Mouse (Mus musculus) CD4-positive, CD25-positive, alpha-beta regulatory T cell, adult 4 months (primary cell): Measurements from ENCODE around the gene Reep1. TPM values are rescaled to one million over a fixed set of nuclear protein-coding genes. Genes with fewer than 3 reads are reported as not detected.
A peak's percentile ranks its signal among the peaks of the same experiment; 100 is the strongest.

Experiments
- ATAC-seq: one replicate; pipeline ENCODE4 v1.8.0; 2017
- polyA plus RNA-seq, 2 experiments: library from polyadenylated mRNA; unstranded; fragments of 100-300 nt; shearing (Covaris generic); gene quantifications; one replicate each; pipeline ENCODE4 v1.2.1; 2017

The Reep1 gene
- 1 to 10 TPM in 1 of 2 experiments, under 1 TPM in 1; 0.74 to 1.8 TPM for polyA plus RNA-seq

DNA sequence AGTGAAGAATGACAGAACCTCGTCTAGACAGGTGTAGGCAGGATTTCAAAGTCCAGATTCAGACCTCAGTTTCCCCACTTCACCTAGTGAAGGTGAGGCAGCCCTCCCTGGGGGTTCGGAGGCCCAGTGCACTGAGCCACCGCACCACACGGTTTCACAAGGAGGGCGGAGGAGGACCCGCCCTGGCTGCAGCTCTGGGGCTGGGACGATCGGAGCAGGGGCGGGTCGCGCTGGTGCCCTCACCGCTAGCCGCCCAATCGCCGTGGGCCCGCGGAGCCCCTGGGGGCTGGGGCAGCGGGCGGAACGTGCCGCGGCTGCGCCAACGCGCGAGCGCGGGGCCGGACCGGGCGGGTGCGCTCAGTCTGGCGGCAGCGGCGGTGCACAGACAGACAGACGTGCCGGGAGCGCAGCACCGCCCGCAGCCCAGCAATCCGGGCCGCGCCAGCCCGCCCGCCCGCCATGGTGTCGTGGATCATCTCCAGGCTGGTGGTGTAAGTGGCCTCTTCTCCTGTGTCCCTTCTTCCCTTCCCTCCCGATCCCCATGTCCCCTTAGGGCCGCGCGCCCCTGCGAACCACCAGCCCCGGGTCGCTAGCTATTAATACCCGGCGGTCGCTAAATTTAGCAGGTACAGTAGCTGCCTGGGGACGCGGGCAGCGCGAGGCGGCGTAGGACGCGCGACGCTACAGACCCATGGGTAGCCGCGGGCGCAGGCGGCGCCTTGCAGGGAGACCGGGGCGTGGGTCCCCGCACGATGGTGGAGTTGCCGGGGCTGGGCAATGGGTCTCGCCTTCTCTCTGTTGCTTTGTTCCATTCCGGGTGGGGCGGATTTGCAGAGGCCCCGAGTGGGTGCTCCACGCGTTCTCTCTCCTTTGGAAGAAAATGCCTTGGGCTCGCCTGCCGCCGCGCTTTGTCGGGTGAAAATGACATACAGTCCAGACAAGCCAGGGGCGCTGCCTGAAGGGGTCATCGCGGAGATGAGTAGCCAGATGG, at the start of gene Reep1:
TSS of gene Reep1 (plus strand) at position 51 of the 991 bp plus-strand sequence.
- ATAC-seq = no peak

DNA sequence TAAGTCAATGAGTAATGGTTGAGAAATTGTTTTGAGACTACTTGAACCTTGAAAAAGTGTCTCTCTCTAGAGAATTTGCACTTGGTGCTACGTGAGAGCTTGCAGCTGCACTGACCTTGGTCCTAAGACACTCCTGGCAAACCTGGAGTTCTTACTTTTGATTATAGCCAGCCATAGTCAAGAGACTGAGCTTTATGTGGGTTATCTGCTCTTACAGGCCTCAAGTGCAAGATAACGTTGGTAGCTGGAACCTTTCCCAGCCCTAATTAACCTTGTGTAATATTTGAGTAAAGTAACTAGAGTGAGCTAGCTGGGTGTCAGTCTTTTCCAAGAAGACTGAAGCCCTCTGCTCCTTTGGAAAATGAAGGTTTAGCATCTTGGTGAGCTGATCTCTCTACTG, 49.1 kb upstream of the Reep1 start:
- ATAC-seq = no peak

DNA sequence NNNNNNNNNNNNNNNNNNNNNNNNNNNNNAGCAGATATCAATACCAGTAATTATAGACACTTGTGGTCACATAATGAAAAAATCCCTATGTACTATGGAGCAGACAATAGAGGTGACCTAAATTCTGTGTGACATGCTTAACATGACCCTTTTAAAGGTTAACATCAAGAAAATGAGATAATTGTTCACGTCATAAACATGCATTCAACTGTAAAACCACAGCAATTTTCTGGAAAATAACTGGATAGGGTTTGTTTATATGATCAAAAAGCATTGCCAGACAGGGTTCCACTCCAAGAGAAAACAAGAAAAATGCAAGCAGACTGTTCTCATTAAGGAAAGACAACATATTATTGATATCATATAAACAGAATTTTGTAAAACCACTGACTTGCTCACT, 42.9 kb upstream of the Reep1 start:
- ATAC-seq = no peak

DNA sequence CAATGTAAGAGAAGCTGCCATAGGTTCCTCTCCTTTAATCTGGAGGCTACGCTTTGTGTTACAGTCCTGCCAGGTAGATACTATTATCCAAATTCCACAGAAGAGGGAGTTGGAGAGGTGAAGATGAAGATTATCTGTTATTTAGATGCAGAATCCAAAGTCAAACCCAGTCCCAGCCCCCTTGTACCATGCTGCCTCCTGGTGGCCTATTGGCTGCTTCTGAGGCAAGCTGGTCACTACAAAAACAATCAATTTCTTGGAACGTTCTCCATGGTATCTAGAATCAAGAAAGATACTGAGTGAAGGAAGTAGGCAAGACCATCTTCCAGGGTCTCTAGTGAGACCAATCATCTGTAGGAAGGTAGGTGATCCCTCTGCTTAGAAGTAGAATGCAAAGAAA, 34.2 kb upstream of the Reep1 start:
- no peak for ATAC-seq

DNA sequence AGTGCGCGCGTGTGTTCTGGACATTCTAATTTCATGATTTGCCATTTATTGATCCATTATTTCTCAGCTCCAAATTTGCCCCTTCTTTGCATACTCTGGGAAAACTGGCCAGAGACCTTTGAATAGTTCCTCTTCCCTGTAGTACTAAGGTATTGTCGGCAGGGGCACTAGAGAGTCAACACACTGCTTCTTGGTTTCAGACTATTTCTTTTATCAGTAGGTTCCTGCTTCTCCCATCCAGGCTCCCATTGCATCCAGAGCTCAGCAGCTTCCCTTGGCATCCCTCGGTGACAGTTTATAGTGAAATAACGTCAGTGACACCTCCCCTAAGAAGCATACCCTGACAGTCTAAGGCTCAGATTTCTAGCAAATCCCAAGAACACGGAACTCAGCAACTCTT, 28.5 kb upstream of the Reep1 start:
- ATAC-seq = no peak

DNA sequence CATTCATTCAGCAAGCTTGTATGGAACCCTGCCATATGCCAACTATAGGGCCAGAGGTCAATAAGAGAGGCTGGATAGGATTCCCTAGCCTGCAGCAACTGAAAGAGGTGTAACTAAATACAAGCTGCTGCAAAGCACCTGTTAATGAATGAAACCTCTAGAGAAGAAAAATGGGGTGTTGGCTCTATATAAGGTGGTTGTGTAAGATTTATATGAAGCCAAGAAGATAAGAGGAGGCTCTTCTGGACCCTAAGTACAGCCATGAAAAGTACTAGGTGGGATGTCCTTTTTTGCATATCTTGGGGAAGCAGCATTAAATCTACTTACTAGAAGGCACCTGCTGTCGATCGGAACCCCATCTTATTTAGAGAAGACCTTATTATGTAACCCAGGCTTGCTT, 12.2 kb upstream of the Reep1 start:
- no peak for ATAC-seq

DNA sequence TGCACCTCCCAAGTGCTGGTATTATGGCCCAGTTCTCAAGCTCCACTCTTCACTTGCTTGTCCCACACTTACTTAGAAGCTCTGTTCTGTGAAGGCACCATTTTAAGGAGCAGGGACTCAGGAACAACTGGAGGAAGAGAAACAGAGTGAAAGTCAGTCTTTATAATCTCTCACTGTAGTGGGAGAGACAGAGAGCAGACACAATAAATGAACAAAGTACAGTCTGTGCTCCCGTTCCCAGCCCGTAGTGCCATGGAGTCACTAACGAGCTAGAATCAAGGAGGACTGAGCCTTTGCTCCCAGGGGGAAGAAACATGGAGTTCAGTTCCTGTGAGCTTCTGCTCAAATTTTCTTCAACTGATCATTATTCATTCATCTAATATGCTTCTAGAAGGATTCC, 11.8 kb upstream of the Reep1 start:
- no peak for ATAC-seq

DNA sequence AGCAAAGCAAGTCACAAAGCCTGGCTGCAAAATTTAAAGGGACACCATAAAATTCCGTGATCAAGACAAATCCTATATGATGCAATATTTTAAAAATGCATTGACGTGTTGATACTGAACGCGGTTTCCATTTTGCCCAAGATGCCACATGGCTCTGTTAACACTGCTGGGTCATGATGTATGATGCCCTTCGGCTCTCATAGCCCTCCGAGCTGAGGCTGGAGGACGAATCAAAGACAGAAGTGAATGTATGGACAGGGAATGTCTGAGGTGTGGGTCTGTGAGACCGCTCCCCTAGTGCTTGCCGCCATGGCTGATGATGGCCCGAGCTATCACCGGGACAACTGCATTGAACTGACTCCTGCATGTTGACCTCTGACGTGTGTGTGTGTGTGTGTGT, 490 bp upstream of the Reep1 start:
- no peak for ATAC-seq

DNA sequence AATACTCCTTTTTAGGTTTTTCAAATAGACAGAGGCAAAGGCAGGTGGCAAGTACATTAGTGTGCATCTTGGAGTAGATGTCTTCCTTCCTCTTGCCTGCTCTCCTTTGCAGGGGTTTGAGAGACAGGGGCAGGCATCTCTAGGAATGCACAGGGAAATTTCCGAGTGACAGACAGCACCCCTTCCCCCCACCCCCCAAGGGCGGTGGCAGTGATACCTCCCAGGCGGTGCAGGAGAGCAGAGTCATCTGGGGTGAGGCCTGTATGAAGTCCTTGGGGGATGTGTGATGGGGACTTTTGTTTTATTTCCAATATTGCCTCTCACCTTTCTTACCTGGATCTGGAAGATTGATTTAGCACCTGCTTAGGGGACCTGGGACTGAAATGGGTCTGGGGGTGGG, 1.2 kb downstream of the Reep1 start:
- no peak for ATAC-seq

DNA sequence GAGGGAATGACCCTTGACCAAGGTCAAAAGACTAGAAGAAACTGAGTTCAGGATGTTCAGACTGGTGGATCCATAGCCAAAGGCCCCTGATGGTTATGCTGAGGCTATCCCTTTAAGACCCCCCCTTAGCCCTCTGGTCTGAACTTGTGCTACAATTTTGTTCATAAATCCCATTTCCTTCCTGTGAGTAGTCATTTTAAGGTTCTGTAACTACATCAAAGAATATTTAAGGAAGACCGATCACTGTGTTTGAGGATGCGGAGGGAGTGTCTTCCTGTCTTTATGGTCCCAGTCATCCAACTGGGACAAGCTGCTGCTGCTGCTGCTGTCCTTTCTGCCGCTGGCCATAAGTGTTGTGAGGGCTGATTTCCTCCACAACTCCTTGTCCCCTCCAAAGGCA, 3.0 kb downstream of the Reep1 start:
- no peak for ATAC-seq

DNA sequence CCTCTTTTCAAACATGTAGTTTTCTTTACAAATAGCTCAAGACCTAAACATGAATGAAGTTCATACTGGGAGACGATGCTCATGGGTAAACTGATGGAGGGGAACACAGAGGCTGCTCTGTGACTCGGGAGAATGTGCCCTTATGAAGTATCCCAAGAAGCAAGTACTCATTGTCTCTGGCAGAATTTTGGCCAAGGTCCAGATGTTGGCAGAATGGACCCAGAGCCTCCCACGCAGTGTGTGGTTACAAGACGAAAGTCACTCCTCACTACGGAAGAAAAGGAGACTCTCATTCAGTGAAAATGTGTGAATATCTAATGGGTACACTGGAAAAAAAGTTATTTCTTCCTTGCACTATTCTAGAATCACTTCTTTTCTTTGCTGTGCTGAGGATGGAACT, 3.8 kb downstream of the Reep1 start:
- no peak for ATAC-seq

DNA sequence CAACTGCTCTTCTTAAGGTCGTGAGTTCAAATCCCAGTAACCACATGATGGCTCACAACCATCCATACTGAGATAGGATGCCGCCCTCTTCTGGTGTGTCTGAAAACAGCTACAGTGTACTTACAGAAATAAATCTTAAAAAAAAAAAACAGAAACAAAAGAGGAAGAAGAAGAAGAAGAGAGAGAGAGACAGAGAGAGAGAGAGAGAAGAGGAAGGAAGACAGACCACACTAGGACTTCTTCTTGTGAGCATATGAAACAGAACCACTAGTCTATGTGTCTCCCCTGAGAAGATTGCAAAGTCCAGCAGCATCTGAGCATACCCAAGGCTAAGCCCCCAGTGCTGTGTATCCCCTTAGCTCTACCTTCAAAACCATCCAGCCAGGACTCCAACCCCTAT, 6.2 kb downstream of the Reep1 start:
- ATAC-seq = no peak

DNA sequence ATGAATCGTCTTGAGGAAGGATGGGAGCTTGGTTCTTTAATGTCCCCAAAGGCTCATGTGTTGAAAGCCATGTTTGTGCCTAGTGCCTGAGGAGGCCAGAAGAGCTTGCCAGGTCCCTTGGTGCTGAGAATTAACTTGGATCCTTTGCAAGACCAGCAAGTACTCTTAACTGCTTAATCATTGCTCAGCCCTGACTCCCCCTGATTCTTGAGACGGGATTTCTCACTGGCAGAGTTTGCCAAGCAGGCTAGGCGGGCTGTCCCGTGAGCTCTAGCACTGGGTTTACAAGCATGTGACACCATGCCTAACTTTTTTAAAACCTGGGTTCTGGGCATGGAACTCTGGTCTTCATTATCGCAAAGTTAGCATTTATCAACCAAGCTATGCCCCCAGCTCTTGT, 7.6 kb downstream of the Reep1 start:
- no peak for ATAC-seq

DNA sequence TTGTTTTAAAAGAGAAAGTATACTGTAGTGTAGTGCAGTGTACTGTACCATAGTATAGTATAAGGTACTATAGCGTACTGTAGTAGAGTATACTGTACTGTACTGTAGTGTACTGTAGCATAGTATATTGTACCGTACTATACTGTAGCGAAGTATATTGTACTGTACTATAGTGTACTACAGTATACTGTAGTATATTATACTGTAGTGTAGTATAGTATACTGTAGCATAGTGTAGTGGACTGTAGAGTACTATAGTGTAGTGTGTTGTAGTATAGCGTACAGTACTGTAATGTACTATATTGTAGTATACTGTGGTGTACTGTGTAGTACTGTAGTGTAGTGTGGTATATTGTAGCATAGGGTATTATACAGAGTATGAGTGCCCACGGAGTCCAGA, 9.1 kb downstream of the Reep1 start:
- no peak for ATAC-seq

DNA sequence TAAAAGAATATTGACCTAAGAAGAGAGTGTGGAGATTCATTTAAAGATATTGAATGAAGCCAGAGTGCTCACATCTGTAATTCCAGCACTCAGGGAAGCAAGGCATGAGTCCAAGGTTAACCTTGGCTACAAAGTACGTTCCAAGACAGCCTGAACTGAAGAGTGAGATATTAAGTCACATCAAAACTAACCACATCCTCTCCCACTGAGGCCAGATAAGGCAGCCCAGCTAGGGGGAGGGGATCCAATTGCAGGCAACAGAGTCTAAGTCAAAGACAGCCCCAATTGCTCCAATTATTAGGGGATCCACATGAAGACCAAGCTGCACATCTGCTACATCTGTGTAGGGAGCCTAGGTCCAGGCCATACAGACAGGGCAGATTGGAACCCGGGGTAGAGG, 11.0 kb downstream of the Reep1 start:
- peak; percentile 71 for ATAC-seq

DNA sequence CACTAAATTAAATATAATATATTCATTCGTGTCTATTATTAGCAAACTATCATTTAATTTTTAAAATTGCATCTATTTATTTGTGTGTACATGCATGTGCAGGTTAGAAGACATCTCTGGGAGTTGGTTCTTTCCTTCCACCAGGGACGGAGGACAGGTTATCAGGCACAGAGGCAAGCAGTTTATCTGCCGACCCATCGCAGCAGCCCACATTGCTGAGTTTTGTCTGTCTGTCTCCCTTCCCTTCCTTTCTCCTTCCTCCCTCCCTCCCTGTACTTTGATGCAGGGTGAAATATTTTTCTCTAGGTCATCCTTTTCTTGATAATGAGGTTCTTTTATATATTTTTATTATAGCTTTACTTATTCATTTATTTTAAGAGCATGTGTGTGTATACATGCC, 11.9 kb downstream of the Reep1 start:
- no peak for ATAC-seq

DNA sequence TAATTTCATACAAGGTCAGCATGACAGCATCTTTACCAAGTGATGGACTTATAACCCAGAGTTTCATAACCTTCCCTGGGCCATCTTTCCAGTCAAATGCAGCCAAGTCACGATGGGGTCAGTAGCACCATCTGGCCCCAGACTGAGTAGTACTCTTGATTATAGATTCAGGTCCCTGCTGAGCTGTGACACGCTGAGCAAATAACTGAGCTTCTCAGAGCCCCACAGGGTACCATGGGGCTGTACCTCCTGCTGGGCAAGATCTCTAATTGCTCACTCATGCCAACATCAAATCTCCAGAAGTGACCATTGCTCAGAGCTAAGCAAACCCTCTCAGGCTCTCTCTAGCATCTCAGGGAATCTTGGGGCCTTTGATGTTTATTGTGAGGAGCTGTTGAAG, 15.6 kb downstream of the Reep1 start:
- ATAC-seq = no peak

DNA sequence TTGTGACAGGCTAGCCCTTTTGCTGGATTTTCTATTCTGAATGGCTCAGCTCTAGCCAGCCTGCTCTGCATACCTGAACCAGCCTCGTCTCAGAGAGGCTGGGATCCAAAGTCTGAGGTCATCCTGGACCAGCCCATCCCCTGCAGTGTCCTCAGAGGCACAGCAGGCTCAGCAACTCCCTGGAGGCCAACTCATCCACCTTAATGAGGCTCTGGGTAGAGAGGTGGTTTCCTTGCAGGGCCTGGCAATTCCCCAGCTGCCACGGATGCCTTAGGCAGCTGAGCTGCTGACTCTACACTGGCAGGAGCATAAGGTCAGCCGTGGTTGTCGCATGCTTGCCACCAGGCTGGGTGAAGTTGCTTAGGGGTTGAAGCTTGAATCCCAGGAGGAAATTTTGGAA, 16.2 kb downstream of the Reep1 start:
- ATAC-seq = no peak

DNA sequence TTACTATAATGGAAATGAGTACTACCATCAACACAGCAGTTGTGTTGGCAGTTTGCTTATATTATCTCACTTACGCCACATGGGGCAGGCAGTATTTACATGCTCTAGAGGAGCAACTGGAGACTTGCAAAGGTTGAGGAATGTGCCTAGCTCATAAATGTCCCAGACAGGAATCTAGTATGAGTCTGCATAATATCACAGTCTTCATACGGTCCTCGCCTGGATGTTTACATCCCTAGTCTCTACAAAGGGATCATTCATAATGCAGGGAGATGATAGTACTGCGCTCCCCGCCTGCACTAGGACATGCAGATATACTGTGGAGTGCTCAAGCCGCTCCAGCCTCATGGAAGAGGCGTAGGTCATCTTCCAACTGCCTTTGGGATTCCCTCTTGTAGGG, 19.3 kb downstream of the Reep1 start:
- no peak for ATAC-seq

DNA sequence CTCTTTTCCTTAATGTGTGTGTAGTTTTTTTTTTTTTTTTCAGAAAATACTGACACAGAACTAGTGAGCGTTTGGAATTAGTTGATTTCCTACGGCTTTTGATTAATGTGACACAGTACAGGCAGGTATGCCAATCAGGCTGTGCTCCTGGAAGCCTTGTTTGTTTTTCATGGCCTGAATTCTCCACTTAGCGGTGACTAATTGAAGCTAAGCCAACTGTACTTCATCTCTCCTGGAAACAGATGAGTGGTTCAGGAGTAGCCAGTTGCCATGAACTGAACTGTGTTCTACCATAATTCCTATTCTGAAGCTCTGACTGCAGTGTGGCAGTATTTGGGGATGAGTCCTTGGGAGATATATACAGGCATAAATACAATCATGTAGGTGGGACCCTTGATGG, 20.9 kb downstream of the Reep1 start:
- ATAC-seq = no peak

DNA sequence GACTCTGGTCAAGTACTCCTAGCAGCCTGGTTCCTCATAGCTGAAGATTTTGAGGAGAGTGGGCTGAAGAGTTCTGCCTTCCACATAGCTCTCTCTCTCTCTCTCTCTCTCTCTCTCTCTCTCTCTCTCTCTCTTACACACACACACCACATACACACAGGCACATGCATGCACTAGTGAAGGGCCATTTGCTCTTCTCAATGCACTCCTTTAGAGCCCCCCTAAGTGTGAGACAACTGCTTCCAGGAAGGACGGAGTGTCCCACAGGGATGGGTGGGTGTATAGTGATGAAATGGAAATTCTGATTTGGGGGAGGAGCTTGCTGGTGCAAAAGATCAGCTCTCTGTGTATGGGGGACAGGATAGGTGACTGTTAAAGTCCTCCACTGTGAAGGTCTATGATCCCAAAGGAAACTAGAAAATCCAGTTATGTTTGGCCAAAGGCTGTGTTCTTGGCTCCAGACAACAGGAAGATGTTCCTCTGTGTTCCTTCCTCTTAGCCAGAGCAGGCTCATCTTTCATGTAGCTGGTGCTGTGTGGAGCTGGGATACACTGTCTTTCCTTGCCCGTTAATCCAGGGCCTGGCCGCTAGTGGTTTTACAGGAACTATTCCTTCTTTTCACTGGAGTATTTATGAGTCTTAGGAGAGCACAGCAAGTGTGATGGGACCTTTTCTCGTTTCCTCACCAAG, 27.7 kb downstream of the Reep1 start:
- ATAC-seq = no peak

DNA sequence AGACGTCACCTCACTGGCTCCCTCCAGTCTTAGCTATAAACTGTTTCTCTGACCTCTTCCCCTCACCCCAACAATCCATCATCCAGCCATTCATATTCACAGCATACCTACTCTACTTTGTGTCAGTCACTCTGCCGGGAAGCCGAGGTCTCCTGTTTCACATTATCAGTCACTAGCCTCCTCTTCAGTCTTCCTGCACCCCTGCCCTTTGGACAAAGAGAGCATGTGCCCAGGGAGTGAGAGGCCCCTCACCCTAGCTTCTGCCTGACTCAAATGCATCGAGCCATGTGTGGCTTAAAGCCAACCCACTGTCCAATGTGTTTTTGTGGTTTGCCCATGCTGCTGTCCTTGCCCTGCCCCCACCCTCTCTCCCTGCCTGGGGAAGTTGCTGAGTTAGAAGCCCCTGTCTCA, 28.2 kb downstream of the Reep1 start:
- ATAC-seq = no peak

DNA sequence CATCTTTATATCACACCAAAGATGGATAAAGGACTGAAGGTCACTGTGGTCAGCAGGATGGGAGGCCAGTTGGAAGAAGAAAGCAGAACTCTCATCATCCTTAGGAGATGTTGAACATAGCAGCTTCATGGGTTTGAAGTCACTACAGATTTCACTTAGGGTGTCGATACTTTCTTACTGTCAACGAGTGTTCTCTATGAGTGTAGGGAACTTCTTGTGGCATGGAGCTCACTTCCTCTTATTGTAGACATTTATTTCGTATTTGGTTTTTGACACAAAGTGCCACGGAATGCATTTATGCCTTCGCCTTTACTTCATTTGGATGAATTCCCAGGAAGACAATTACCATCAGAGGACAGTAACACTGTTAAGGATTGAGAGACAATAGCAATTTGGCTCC, 28.7 kb downstream of the Reep1 start:
- ATAC-seq = no peak

DNA sequence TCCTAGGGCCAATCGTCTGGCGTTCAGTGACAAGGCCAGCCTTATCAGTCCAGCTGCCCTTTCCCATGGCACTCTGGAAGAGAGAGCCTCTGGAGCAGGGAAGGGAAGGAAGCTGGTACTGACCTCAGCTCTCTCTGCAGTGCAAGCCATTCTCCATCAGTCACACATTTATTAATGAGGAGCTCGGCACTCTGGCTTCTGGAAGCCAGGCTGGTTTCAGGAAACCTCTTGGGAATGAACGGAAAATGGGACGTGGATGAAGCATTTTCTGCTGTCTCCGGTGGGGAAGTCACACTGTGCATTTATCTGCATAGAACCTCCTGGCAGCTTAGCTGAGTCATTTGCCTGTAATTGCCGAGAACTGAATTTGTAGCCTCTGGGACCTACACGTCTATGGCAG, 29.8 kb downstream of the Reep1 start:
- no peak for ATAC-seq
